Mouse (Mus musculus): ENCODE measurements around the gene Mapk8ip2. TPM values are rescaled to one million over a fixed set of nuclear protein-coding genes. Genes with fewer than 3 reads are reported as not detected.

Gene Mapk8ip2
- not detected in 2 replicates for polyA plus RNA-seq (2011; ENCODE audit: insufficient read depth, insufficient read length, low replicate concordance, missing spikeins)

GRCm38 (mm10) chr15:89453865-89454478, at the start of gene Mapk8ip2:
Mapk8ip2 (plus strand) TSS chr15:89453913.
- H3K4me1 ChIP-seq (ENCODE audit: control insufficient read depth, insufficient read depth, low read length), result no peaks in the 10 kb centered on the region
- WGBS, result 5% methylated on average over 53 of the region's 53 CpGs
- H3K27ac ChIP-seq (ENCODE audit: control insufficient read depth, insufficient read depth, low read depth, low read length, poor library complexity), result no peak within 1 kb of the TSS
- no peak within 1 kb of the TSS for H3K4me3 ChIP-seq (replicated peaks; ENCODE audit: control insufficient read depth, low read depth, low read length)
- TF ChIP-seq CTCF (IDR thresholded peaks at IDR 0.05; ENCODE audit: control insufficient read depth, insufficient read depth, low read length) (no peak), POLR2A (IDR thresholded peaks at IDR 0.05; ENCODE audit: borderline replicate concordance, control insufficient read depth, low read depth, low read length) (no peak)

DNA sequence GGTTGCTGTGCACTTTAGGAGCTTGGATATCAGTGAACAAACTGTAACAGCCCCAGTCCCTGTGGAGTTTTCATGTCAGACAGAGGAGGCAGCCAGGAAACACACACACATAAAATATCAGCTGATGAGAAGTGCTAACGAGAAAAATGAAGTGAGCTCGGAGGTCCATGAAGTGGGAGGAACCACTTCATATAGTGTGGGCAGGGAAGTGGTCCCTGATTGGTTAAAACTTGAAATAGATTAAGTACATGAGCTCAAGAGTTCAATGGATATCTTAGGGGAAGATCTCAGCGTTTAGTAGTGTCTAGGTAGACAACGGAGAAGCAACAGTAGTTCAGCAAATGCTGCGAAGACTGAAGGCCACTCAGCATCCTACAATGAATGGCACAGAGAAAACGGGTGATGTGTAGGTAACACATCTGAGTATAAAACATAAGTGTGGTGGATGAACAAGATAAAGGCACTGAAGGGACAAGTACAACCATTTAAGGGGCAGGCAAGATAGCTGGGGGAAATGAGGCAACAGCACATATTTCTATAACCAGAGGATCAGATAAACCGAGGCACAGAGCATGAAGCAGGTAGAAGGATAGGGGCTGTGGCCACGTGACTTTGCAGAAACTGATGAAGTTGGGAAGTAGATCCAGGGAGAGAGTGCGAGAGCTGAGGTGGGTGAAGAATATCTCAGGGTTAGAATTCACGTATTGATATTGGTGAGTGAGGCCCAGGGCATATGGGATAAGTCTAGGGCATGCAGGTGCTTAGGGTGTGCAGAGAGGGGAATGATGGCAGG, 48.7 kb upstream of the Mapk8ip2 start:
- WGBS, result 70% methylated on average over 10 of the region's 10 CpGs
- TF ChIP-seq POLR2A (IDR thresholded peaks at IDR 0.05; ENCODE audit: borderline replicate concordance, control insufficient read depth, low read depth, low read length) (no peak), CTCF (IDR thresholded peaks at IDR 0.05; ENCODE audit: control insufficient read depth, insufficient read depth, low read length) (no peak)
- H3K4me3 ChIP-seq (replicated peaks; ENCODE audit: control insufficient read depth, low read depth, low read length), result no peak overlapping the region
- H3K4me1 ChIP-seq (ENCODE audit: control insufficient read depth, insufficient read depth, low read length), result no peaks in the 10 kb centered on the region
- no peak overlapping the region for H3K27ac ChIP-seq (ENCODE audit: control insufficient read depth, insufficient read depth, low read depth, low read length, poor library complexity)

DNA sequence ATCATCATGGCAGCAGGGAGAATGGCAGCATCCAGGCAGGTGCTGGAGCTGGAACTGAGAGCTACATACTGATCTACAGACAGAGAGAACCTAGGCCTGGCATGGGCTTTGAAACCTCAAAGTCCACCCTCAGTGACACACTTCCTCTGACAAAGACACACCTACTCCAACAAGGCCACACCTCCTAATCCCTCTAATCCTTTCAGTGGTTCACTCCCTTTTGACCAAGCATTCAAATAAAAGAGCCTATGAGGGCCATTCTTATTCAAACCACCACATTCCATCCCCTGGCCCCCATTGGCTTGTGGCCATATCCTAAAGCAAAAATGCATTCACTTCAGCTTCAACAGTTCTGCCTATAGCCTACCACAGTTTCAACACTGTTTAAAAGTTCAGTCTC, 47.0 kb upstream of the Mapk8ip2 start:
- H3K4me3 ChIP-seq (replicated peaks; ENCODE audit: control insufficient read depth, low read depth, low read length), result no peak overlapping the region
- TF ChIP-seq CTCF (IDR thresholded peaks at IDR 0.05; ENCODE audit: control insufficient read depth, insufficient read depth, low read length) (no peak), POLR2A (IDR thresholded peaks at IDR 0.05; ENCODE audit: borderline replicate concordance, control insufficient read depth, low read depth, low read length) (no peak)
- no peaks in the 10 kb centered on the region for H3K4me1 ChIP-seq (ENCODE audit: control insufficient read depth, insufficient read depth, low read length)
- no peak overlapping the region for H3K27ac ChIP-seq (ENCODE audit: control insufficient read depth, insufficient read depth, low read depth, low read length, poor library complexity)

DNA sequence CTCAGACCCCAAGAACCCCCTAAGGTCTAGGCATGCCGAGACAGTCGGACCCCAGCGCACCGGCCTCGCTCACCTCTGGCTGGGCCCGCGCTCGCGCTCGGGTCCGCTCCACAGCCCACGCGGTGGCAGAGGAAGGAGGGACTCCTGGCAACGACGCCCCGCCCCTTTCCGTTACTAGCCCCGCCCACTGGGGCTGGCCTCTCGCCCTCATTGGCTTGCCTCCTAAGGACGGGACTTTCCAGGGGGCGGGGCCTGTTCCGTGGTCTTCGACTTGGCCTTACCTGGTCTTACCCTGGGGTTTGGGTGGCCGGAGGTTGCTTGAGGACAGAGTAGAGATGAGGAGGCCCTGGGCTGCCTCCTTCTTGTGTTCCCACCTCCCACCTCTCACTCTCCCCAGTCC, 43.6 kb upstream of the Mapk8ip2 start, which contains the start of gene Syce3:
Gene Syce3, minus strand, starts transcription at position 386 of the 400 bp plus-strand sequence.
- Histone ChIP-seq H3K4me3 (replicated peaks; ENCODE audit: control insufficient read depth, low read depth, low read length) (no peak within 1 kb of the TSS), H3K4me1 (ENCODE audit: control insufficient read depth, insufficient read depth, low read length) (no peaks in the 10 kb centered on the region), H3K27ac (ENCODE audit: control insufficient read depth, insufficient read depth, low read depth, low read length, poor library complexity) (no peak within 1 kb of the TSS)
- TF ChIP-seq CTCF (IDR thresholded peaks at IDR 0.05; ENCODE audit: control insufficient read depth, insufficient read depth, low read length) (no peak), POLR2A (IDR thresholded peaks at IDR 0.05; ENCODE audit: borderline replicate concordance, control insufficient read depth, low read depth, low read length) (no peak)
- WGBS, result 85% methylated on average over 24 of the region's 24 CpGs

GRCm38 (mm10) chr15:89415282-89415681, 38.4 kb upstream of the Mapk8ip2 start:
- H3K27ac ChIP-seq (ENCODE audit: control insufficient read depth, insufficient read depth, low read depth, low read length, poor library complexity), result no peak overlapping the region
- WGBS, result 82% methylated on average over 8 of the region's 8 CpGs
- no peaks in the 10 kb centered on the region for H3K4me1 ChIP-seq (ENCODE audit: control insufficient read depth, insufficient read depth, low read length)
- TF ChIP-seq CTCF (IDR thresholded peaks at IDR 0.05; ENCODE audit: control insufficient read depth, insufficient read depth, low read length), result no peak
- no peak for TF ChIP-seq POLR2A (IDR thresholded peaks at IDR 0.05; ENCODE audit: borderline replicate concordance, control insufficient read depth, low read depth, low read length)
- no peak overlapping the region for H3K4me3 ChIP-seq (replicated peaks; ENCODE audit: control insufficient read depth, low read depth, low read length)

DNA sequence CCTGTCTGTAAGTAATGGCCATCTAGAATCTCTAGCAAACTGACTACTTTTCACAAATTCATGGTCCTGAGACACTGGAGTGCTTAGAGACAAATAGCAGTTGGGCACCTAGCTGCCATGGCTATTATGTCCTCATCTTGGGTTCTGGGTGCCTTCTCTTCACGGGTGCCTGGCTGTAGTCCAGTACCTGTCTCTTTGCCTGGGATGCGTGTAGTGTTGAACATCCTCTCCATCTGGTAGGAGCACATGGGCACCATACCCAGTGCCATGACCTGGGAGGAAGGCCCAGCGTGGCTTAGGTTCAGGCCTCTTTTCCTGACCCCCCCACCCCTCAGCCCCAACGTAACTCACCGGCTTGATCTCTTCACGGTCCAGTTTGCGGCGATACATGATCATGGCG, 31.8 kb upstream of the Mapk8ip2 start:
- WGBS, result 92% methylated on average over 9 of the region's 9 CpGs
- Histone ChIP-seq H3K4me1 (ENCODE audit: control insufficient read depth, insufficient read depth, low read length) (no peaks in the 10 kb centered on the region), H3K27ac (ENCODE audit: control insufficient read depth, insufficient read depth, low read depth, low read length, poor library complexity) (no peak overlapping the region), H3K4me3 (replicated peaks; ENCODE audit: control insufficient read depth, low read depth, low read length) (no peak overlapping the region)
- TF ChIP-seq POLR2A (IDR thresholded peaks at IDR 0.05; ENCODE audit: borderline replicate concordance, control insufficient read depth, low read depth, low read length), result no peak
- TF ChIP-seq CTCF (IDR thresholded peaks at IDR 0.05; ENCODE audit: control insufficient read depth, insufficient read depth, low read length), result no peak

- 90% methylated on average over 8 of the region's 8 CpGs for WGBS
Measured at GRCm38 (mm10) chr15:89424621-89425020, 29.1 kb upstream of the Mapk8ip2 start.

DNA sequence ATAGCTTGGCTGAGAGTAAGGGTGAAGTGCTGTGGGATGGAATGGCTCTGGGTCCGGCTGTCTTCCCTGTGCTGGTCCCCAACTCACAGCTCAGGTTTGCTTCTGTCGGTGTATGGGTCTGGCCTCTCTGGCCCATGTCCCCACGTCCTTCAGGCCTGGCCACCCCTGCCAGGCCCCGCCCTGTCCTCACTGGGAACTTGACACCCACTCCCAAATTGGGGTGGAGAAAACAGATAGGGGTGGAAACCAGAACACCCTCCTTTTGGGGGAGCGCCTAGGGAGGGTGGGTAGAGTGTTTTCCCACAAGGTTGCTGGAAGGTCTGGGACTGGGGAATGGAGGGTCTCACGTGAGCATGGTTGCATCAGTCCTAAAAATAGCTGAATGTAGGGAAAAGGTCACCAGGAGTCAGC, 28.0 kb upstream of the Mapk8ip2 start, which contains the start of gene Cpt1b:
Gene Cpt1b, minus strand, starts transcription at position 153 of the 411 bp plus-strand sequence.
- WGBS, result 85% methylated on average over 6 of the region's 6 CpGs
- Histone ChIP-seq H3K4me3 (replicated peaks; ENCODE audit: control insufficient read depth, low read depth, low read length) (no peak within 1 kb of the TSS), H3K4me1 (ENCODE audit: control insufficient read depth, insufficient read depth, low read length) (peaks cover 1% of the 10 kb centered on the region; the same call in 1 of the 2 replicates), H3K27ac (ENCODE audit: control insufficient read depth, insufficient read depth, low read depth, low read length, poor library complexity) (no peak within 1 kb of the TSS)
- TF ChIP-seq POLR2A (IDR thresholded peaks at IDR 0.05; ENCODE audit: borderline replicate concordance, control insufficient read depth, low read depth, low read length) (no peak), CTCF (IDR thresholded peaks at IDR 0.05; ENCODE audit: control insufficient read depth, insufficient read depth, low read length) (no peak)

More at GRCm38 (mm10) chr15:89424621-89425020, 29.1 kb upstream of the Mapk8ip2 start:
- TF ChIP-seq CTCF (IDR thresholded peaks at IDR 0.05; ENCODE audit: control insufficient read depth, insufficient read depth, low read length) (no peak), POLR2A (IDR thresholded peaks at IDR 0.05; ENCODE audit: borderline replicate concordance, control insufficient read depth, low read depth, low read length) (no peak)
- Histone ChIP-seq H3K4me3 (replicated peaks; ENCODE audit: control insufficient read depth, low read depth, low read length) (no peak overlapping the region), H3K27ac (ENCODE audit: control insufficient read depth, insufficient read depth, low read depth, low read length, poor library complexity) (no peak overlapping the region), H3K4me1 (ENCODE audit: control insufficient read depth, insufficient read depth, low read length) (no peaks in the 10 kb centered on the region)

Data from bone marrow, adult 2 months (tissue).